Mouse (Mus musculus) limb, embryonic 10.5 days (tissue): ENCODE results near the gene Maml2. TPM values are rescaled to one million over a fixed set of nuclear protein-coding genes. Genes with fewer than 3 reads are reported as not detected.

Experiments
- DNase-seq: peaks from one replicate; pipeline ENCODE4 v3.0.0-alpha.2; 2017; ENCODE audit warnings: low spot score
- H3K27ac ChIP-seq: fragments of 300-500 bp; sonication (generic); 2 replicates; pipeline ENCODE4 v1.5.1; 2016; ENCODE audit warnings: mild to moderate bottlenecking
- H3K27me3 ChIP-seq: fragments of 300-500 bp; sonication (generic); 2 replicates; pipeline ENCODE4 v1.6.1; 2016; ENCODE audit warnings: low read depth, mild to moderate bottlenecking; ENCODE audit not compliant: poor library complexity, severe bottlenecking
- H3K36me3 ChIP-seq: fragments of 300-500 bp; sonication (generic); 2 replicates; pipeline ENCODE4 v1.6.1; 2016; ENCODE audit warnings: mild to moderate bottlenecking, moderate library complexity
- H3K4me1 ChIP-seq: fragments of 300-500 bp; sonication (generic); 2 replicates; pipeline ENCODE4 v1.6.1; 2016
- H3K4me3 ChIP-seq: fragments of 300-500 bp; sonication (generic); 2 replicates; pipeline ENCODE4 v1.5.1; 2016; ENCODE audit warnings: mild to moderate bottlenecking, moderate library complexity
- H3K9me3 ChIP-seq: fragments of 300-500 bp; sonication (generic); replicated peaks from 2 replicates; pipeline ENCODE4 v1.6.1; 2016; ENCODE audit warnings: mild to moderate bottlenecking
- WGBS: fragments of 180-500 bp; shearing (Covaris S2); methylation state at CpG from one replicate; pipeline ENCODE4 v1.1.7; 2016; 5-methylcytosine and 5-hydroxymethylcytosine counted together
- polyA plus RNA-seq: library from polyadenylated mRNA; unstranded; fragments of >200 nt; fragmentation: Nextera tagmentation; extraction: Ambion mirVana; gene quantifications from 2 replicates; pipeline ENCODE4 v1.2.1, GENCODE M21; 2016

The Maml2 gene
- polyA plus RNA-seq, 1 experiment from 2014 or later = 8.0 TPM

DNA sequence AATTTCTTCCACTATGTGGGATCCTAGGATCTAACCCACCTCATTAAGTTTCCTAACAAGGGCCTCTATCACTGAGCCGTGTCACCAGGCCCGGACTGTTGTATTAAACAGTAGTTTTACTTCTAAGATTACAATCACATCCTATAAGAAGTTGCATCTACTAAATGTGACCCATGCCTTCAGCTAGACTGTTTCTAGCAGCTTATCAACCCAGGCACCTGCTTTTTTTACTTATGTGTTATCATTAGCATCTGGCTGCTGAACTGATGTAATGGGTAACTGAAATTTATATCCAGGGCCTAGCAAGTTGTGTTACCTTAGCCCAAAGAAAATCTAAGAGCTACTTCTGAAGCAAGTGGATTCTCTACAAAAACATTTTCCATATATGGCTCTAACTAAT is 380.3 kb downstream of the Maml2 start:
- Histone ChIP-seq H3K4me3 (no peak overlapping the region), H3K27me3 (no peaks in the 10 kb centered on the region), H3K9me3 (no peaks in the 10 kb centered on the region), H3K27ac (no peak overlapping the region), H3K4me1 (peaks cover 8% of the 10 kb centered on the region), H3K36me3 (no peaks in the 10 kb centered on the region)
- 89% methylated on average over 2 of the region's 2 CpGs for WGBS
- DNase-seq = no peak

GRCm38 (mm10) chr9:13679696-13680095 is 381.9 kb downstream of the Maml2 start:
- H3K27ac ChIP-seq = no peak overlapping the region
- H3K4me3 ChIP-seq = no peak overlapping the region
- DNase-seq = no peak
- whole genome bisulfite sequencing = 96% methylated on average over 2 of the region's 2 CpGs
- H3K9me3 ChIP-seq = no peaks in the 10 kb centered on the region
- H3K4me1 ChIP-seq = peaks cover 8% of the 10 kb centered on the region
- no peaks in the 10 kb centered on the region for H3K27me3 ChIP-seq
- H3K36me3 ChIP-seq = no peaks in the 10 kb centered on the region

GRCm38 (mm10) chr9:13681147-13681546 is 383.4 kb downstream of the Maml2 start:
- no peak for DNase-seq
- Histone ChIP-seq H3K36me3 (no peaks in the 10 kb centered on the region), H3K4me1 (peaks cover 8% of the 10 kb centered on the region), H3K27me3 (no peaks in the 10 kb centered on the region), H3K4me3 (peak overlapping the region; percentile 16; the same call in 1 of the 2 replicates), H3K27ac (peak overlapping the region; percentile 73), H3K9me3 (no peaks in the 10 kb centered on the region)
- WGBS = 89% methylated on average over 8 of the region's 8 CpGs

GRCm38 (mm10) chr9:13681581-13682038 is 383.9 kb downstream of the Maml2 start:
- Histone ChIP-seq H3K9me3 (no peaks in the 10 kb centered on the region), H3K36me3 (no peaks in the 10 kb centered on the region), H3K27me3 (no peaks in the 10 kb centered on the region), H3K4me3 (peak overlapping the region; percentile 16; the same call in 1 of the 2 replicates), H3K27ac (peak overlapping the region; percentile 73), H3K4me1 (peaks cover 8% of the 10 kb centered on the region)
- DNase-seq = peak; percentile 64
- WGBS = 16% methylated on average over 8 of the region's 8 CpGs

DNA sequence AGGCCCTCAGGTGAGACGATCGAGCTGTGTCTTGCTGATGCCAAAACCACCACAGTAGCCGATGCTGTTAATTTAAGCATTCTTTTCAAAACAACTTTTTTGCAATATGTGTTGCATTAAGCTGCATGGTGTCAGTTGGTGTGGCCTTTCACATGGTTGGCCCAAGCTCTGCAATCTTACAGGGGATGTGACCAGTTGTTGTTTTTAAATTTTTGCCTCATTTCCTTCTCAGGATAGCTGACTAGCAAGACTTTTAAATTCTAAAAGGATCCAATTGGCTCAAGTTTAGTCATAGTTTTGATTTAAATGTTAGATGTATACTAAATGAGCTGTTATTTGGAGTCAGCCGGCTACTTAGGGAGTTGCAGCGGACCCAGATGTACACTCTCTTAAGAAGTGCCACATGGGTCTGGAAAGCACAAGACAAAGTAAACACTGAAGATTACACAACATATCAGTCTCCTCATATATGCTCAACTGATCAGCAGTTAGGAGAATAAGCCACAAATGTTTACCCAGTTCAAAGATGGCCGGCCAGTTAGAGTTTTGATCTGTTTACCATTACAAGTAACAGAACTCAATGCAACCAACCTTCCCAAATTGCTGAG is 386.7 kb downstream of the Maml2 start:
- no peaks in the 10 kb centered on the region for H3K27me3 ChIP-seq
- no peak overlapping the region for H3K27ac ChIP-seq
- no peaks in the 10 kb centered on the region for H3K9me3 ChIP-seq
- no peak overlapping the region for H3K4me3 ChIP-seq
- no peaks in the 10 kb centered on the region for H3K36me3 ChIP-seq
- 91% methylated on average over 6 of the region's 6 CpGs for WGBS
- peaks cover 8% of the 10 kb centered on the region for H3K4me1 ChIP-seq
- DNase-seq = no peak

- Histone ChIP-seq H3K4me3 (no peak overlapping the region), H3K36me3 (no peaks in the 10 kb centered on the region), H3K4me1 (no peaks in the 10 kb centered on the region), H3K27me3 (no peaks in the 10 kb centered on the region), H3K27ac (no peak overlapping the region), H3K9me3 (no peaks in the 10 kb centered on the region)
- WGBS = 89% methylated on average over 19 of the region's 19 CpGs
- DNase-seq = no peak
These were observed 389.4 kb downstream of the Maml2 start for GRCm38 (mm10) chr9:13686977-13687659.

- Histone ChIP-seq H3K27ac (no peak overlapping the region), H3K9me3 (no peaks in the 10 kb centered on the region), H3K4me3 (no peak overlapping the region), H3K27me3 (no peaks in the 10 kb centered on the region), H3K4me1 (no peaks in the 10 kb centered on the region), H3K36me3 (no peaks in the 10 kb centered on the region)
- 83% methylated on average over 9 of the region's 9 CpGs for WGBS
- no peak for DNase-seq
These were observed 391.2 kb downstream of the Maml2 start for GRCm38 (mm10) chr9:13688997-13689396.

- Histone ChIP-seq H3K9me3 (no peaks in the 10 kb centered on the region), H3K4me3 (no peak overlapping the region), H3K27me3 (no peaks in the 10 kb centered on the region), H3K4me1 (no peaks in the 10 kb centered on the region), H3K36me3 (no peaks in the 10 kb centered on the region), H3K27ac (no peak overlapping the region)
- 68% methylated on average over 8 of the region's 8 CpGs for WGBS
- no peak for DNase-seq
These were observed 392.6 kb downstream of the Maml2 start for GRCm38 (mm10) chr9:13690321-13690720.

DNA sequence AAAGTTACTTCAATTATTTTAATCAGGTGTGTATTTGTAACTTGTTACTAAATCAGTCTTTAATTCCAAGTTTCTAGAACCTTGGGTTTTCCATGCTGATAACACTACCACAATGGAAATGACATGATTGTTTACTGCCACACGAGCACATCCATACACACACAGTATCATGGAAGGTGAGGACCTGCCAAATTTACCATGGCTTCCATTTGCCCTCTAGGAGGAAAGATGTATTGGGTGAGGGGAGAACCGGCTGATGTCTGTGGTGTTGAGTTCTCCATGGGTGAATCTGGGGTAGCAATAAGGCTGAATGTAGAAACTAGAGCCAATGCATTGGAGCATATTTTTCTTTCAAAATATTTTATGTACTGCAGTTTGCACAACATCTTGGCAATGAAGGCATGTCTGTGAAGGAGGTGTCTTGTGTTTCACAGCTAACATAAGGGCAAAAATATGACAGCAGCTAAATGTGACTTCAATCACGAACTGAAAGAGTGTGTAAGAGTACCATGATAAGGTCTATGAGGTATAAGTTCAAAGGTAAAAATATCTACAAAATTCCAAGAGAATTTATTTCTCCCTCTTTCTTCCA is 396.0 kb downstream of the Maml2 start:
- no peaks in the 10 kb centered on the region for H3K36me3 ChIP-seq
- no peak for DNase-seq
- H3K4me3 ChIP-seq = no peak overlapping the region
- H3K9me3 ChIP-seq = no peaks in the 10 kb centered on the region
- no peak overlapping the region for H3K27ac ChIP-seq
- WGBS = 87% methylated on average over 3 of the region's 3 CpGs
- no peaks in the 10 kb centered on the region for H3K4me1 ChIP-seq
- no peaks in the 10 kb centered on the region for H3K27me3 ChIP-seq

- H3K4me3 ChIP-seq = no peak overlapping the region
- H3K27me3 ChIP-seq = no peaks in the 10 kb centered on the region
- H3K36me3 ChIP-seq = no peaks in the 10 kb centered on the region
- no peak for DNase-seq
- H3K9me3 ChIP-seq = no peaks in the 10 kb centered on the region
- 92% methylated on average over 5 of the region's 5 CpGs for WGBS
- H3K4me1 ChIP-seq = no peaks in the 10 kb centered on the region
- no peak overlapping the region for H3K27ac ChIP-seq
These were observed 396.5 kb downstream of the Maml2 start for GRCm38 (mm10) chr9:13694293-13694692.

DNA sequence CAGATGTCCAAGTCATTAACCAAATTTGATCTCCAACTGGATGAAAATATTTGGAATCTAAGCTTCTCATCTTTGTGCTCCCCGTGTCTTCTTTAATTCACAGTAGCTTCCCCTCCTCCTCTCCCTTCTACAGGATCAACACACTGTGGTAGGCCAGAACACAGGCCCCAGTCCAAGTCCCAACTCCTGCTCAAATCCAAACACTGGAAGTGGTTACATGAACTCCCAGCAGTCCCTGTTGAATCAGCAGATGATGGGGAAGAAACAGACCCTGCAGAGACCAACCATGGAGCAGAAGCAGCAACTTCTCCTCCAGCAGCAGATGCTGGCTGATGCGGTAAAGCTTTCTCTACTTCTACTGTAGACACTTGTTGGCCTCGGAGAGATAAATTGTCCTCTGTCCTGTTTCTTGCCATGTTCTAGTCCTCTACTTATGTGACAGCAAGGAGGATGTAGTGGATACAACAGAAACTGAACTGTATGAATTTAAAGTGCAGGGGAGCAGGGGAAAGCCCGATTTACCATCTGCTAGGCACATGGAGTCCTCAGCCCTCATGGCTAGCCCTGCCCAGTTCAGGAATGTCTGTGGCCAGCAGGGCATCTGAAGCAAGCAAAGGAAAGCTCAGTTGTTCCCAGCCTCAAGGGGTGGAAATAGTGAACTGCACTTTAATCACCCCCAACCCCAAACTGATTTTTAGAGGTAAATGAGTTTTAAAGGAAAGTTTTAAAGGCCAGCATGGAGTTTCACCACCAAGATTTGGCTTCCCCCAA is 399.5 kb downstream of the Maml2 start:
- H3K9me3 ChIP-seq = no peaks in the 10 kb centered on the region
- no peaks in the 10 kb centered on the region for H3K27me3 ChIP-seq
- H3K27ac ChIP-seq = no peak overlapping the region
- DNase-seq = no peak
- H3K4me3 ChIP-seq = no peak overlapping the region
- H3K36me3 ChIP-seq = no peaks in the 10 kb centered on the region
- 87% methylated on average over 4 of the region's 4 CpGs for WGBS
- no peaks in the 10 kb centered on the region for H3K4me1 ChIP-seq

GRCm38 (mm10) chr9:13697869-13698268 is 400.1 kb downstream of the Maml2 start:
- Histone ChIP-seq H3K36me3 (0 out of 2 replicates have a peak, but pooled peaks cover under 1% of the 10 kb centered on the region), H3K27ac (no peak overlapping the region), H3K27me3 (no peaks in the 10 kb centered on the region), H3K9me3 (no peaks in the 10 kb centered on the region), H3K4me1 (no peaks in the 10 kb centered on the region), H3K4me3 (no peak overlapping the region)
- DNase-seq = no peak
- WGBS = 95% methylated on average over 4 of the region's 4 CpGs
